Mouse (Mus musculus): Measurements from ENCODE around the gene Trim44. TPM values are rescaled to one million over a fixed set of nuclear protein-coding genes. Genes with fewer than 3 reads are reported as not detected.
A peak's percentile ranks its signal among the peaks of the same experiment; 100 is the strongest.

Gene Trim44
- total and polyA plus RNA-seq, 2 experiments from 2014 or later: 41.2 to 116 TPM

GRCm38 (mm10) chr2:102427974-102428373, 20.3 kb upstream of the Trim44 start:
- no peak overlapping the region for H3K4me2 ChIP-seq (ENCODE audit: low read depth)
- no peak for ATAC-seq

DNA sequence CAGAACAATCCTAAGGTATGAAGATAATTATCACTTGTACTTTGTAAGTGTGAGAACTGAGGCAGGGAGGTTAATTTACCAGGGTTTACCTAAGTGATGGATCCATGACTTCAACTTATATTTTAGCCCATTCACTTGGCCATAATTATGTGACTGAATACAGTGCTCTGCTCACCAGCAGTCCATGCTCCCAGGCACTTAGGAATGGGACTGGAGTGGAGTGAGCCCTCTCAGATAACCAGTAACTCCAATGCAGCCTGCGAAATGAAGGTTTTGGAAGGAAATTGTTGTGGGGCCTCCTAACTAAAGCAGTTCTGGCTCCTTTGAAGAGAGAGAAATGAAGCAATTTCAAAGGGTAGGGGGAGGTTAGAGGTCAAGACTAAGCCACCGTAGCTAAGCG, 18.8 kb upstream of the Trim44 start:
- H3K9me3 ChIP-seq (ENCODE audit: low read length): no peaks in the 10 kb centered on the region
- H3K36me3 ChIP-seq (ENCODE audit: insufficient read depth): no peaks in the 10 kb centered on the region
- H3K4me3 ChIP-seq (ENCODE audit: low read depth, low read length): no peak overlapping the region
- no peak overlapping the region for H3K9ac ChIP-seq
- no peak overlapping the region for H3K4me2 ChIP-seq (ENCODE audit: low read depth)
- no peak for ATAC-seq
- DNase-seq: no peak
- 56% methylated on average over 3 of the region's 3 CpGs for WGBS
- no peak for TF ChIP-seq CTCF (IDR thresholded peaks at IDR 0.05; ENCODE audit: low read depth)
- no peaks in the 10 kb centered on the region for H3K4me1 ChIP-seq (ENCODE audit: insufficient read depth)
- no peak overlapping the region for H3K27ac ChIP-seq (ENCODE audit: low read depth, low read length)
- no peaks in the 10 kb centered on the region for H3K27me3 ChIP-seq (ENCODE audit: insufficient read depth, low read length)

More at GRCm38 (mm10) chr2:102427974-102428373, 20.3 kb upstream of the Trim44 start:
- Histone ChIP-seq H3K9me3 (ENCODE audit: low read length) (no peaks in the 10 kb centered on the region), H3K9ac (no peak overlapping the region), H3K36me3 (ENCODE audit: insufficient read depth) (no peaks in the 10 kb centered on the region), H3K4me1 (ENCODE audit: insufficient read depth) (no peaks in the 10 kb centered on the region), H3K27ac (ENCODE audit: low read depth, low read length) (no peak overlapping the region), H3K4me3 (ENCODE audit: low read depth, low read length) (no peak overlapping the region), H3K27me3 (ENCODE audit: insufficient read depth, low read length) (no peaks in the 10 kb centered on the region)
- no peak for DNase-seq
- no peak for TF ChIP-seq CTCF (IDR thresholded peaks at IDR 0.05; ENCODE audit: low read depth)

DNA sequence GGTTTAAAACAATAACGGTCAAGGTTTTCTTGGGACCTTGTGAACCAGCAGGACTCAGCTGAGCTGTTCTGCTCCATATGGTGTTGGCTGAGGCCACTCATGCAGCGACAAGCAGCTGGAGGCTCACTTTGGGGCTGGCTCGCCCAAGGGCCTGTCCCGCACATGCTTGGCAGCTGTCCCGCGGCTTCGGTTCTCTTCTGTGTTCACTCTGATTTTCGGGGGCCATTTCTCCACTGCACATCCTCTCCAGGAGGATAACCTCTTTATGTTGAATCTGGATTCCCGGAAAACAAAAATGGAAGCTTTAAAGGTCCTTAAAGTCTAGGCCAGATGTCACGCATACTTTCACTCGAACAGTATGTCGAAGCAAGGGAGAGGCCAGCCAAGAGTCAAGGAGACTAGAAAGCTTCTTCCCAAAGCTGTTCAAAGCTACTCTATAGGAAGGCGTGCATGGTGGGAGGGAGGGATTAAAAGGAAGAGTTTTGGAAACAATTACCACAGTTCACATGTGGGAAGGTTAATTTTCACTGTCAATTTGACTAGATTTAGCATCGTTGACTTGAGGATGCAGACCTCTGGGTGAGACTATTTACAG, 8.6 kb upstream of the Trim44 start:
- Histone ChIP-seq H3K9me3 (ENCODE audit: low read length) (no peaks in the 10 kb centered on the region), H3K4me1 (ENCODE audit: insufficient read depth) (no peaks in the 10 kb centered on the region), H3K36me3 (ENCODE audit: insufficient read depth) (no peaks in the 10 kb centered on the region), H3K9ac (no peak overlapping the region), H3K4me3 (ENCODE audit: low read depth, low read length) (no peak overlapping the region), H3K4me2 (ENCODE audit: low read depth) (no peak overlapping the region), H3K27ac (ENCODE audit: low read depth, low read length) (no peak overlapping the region), H3K27me3 (ENCODE audit: insufficient read depth, low read length) (no peaks in the 10 kb centered on the region)
- DNase-seq: no peak
- TF ChIP-seq CTCF (IDR thresholded peaks at IDR 0.05; ENCODE audit: low read depth): no peak
- ATAC-seq: no peak
- WGBS: 85% methylated on average over 14 of the region's 14 CpGs

DNA sequence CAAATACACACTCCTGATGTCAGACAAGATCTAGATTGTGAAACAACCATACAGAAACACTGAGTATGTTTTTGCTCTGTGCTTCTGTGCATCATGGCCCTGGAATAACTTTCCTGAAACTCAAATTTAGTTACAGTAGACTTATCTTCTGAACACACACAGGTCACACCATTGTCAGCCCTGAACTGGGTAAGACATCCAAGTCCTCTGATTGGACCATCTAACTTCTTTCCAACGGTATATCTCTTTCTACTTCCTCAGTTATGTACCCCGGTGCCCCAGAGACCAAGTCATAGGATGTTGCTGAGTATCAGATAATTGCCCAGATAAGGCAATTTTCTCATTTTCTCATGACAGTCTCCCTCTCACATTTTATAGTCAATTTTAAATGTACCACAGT, 5.1 kb upstream of the Trim44 start:
- H3K4me1 ChIP-seq (ENCODE audit: insufficient read depth): no peaks in the 10 kb centered on the region
- WGBS: 80% methylated on average over 2 of the region's 2 CpGs
- no peak for ATAC-seq

DNA sequence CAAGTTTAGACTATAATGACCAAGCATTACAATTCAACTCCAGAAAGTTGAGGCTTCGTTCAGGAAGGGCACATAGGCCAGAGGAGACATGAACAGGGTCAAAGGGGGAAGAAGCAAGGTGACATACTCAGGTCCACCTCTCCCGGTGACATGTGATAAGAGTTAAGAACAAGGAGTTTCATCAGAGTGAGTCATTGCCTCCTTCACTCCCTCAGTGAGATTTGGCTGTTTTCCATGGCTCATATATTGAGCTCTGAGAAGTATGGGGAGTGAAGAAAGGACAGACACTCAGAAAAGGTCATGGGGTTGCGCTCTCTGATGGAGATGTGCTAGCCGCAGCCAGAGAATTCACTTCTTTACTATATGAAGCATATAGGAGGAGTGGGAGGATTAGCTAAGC, 3.0 kb upstream of the Trim44 start:
- ATAC-seq (no peak), DNase-seq (no peak)
- H3K9ac ChIP-seq: no peak overlapping the region
- no peak overlapping the region for H3K27ac ChIP-seq (ENCODE audit: low read depth, low read length)
- H3K27me3 ChIP-seq (ENCODE audit: insufficient read depth, low read length): no peaks in the 10 kb centered on the region
- 88% methylated on average over 4 of the region's 4 CpGs for WGBS
- no peak overlapping the region for H3K4me3 ChIP-seq (ENCODE audit: low read depth, low read length)
- H3K9me3 ChIP-seq (ENCODE audit: low read length): no peaks in the 10 kb centered on the region
- no peak overlapping the region for H3K4me2 ChIP-seq (ENCODE audit: low read depth)
- no peak for TF ChIP-seq CTCF (IDR thresholded peaks at IDR 0.05; ENCODE audit: low read depth)
- H3K4me1 ChIP-seq (ENCODE audit: insufficient read depth): no peaks in the 10 kb centered on the region; the same call in 1 of the 2 replicates
- no peaks in the 10 kb centered on the region for H3K36me3 ChIP-seq (ENCODE audit: insufficient read depth)

More for the DNA sequence above, 5.1 kb upstream of the Trim44 start:
- H3K36me3 ChIP-seq (ENCODE audit: insufficient read depth): no peaks in the 10 kb centered on the region
- DNase-seq: no peak
- TF ChIP-seq CTCF (IDR thresholded peaks at IDR 0.05; ENCODE audit: low read depth): no peak
- H3K9me3 ChIP-seq (ENCODE audit: low read length): no peaks in the 10 kb centered on the region
- H3K4me2 ChIP-seq (ENCODE audit: low read depth): no peak overlapping the region
- no peak overlapping the region for H3K27ac ChIP-seq (ENCODE audit: low read depth, low read length)
- H3K9ac ChIP-seq: no peak overlapping the region
- H3K4me3 ChIP-seq (ENCODE audit: low read depth, low read length): no peak overlapping the region
- no peaks in the 10 kb centered on the region for H3K27me3 ChIP-seq (ENCODE audit: insufficient read depth, low read length)

- no peak for TF ChIP-seq CTCF (IDR thresholded peaks at IDR 0.05; ENCODE audit: low read depth)
- H3K27me3 ChIP-seq (ENCODE audit: insufficient read depth, low read length): no peaks in the 10 kb centered on the region
- H3K4me2 ChIP-seq (ENCODE audit: low read depth): no peak overlapping the region
- H3K9me3 ChIP-seq (ENCODE audit: low read length): no peaks in the 10 kb centered on the region
- DNase-seq (no peak), ATAC-seq (no peak)
- WGBS: 92% methylated on average over 3 of the region's 3 CpGs
- no peaks in the 10 kb centered on the region for H3K36me3 ChIP-seq (ENCODE audit: insufficient read depth)
- no peaks in the 10 kb centered on the region; the same call in 1 of the 2 replicates for H3K4me1 ChIP-seq (ENCODE audit: insufficient read depth)
- H3K27ac ChIP-seq (ENCODE audit: low read depth, low read length): no peak overlapping the region
- H3K4me3 ChIP-seq (ENCODE audit: low read depth, low read length): no peak overlapping the region
- H3K9ac ChIP-seq: no peak overlapping the region
Observed at GRCm38 (mm10) chr2:102409741-102410140, 2.1 kb upstream of the Trim44 start.

- 56% methylated on average over 4 of the region's 4 CpGs for WGBS
- Histone ChIP-seq H3K9me3 (ENCODE audit: low read length) (no peaks in the 10 kb centered on the region), H3K4me2 (ENCODE audit: low read depth) (peak overlapping the region; percentile 34), H3K36me3 (ENCODE audit: insufficient read depth) (no peaks in the 10 kb centered on the region), H3K4me3 (ENCODE audit: low read depth, low read length) (peak overlapping the region; percentile 19), H3K9ac (no peak overlapping the region), H3K27me3 (ENCODE audit: insufficient read depth, low read length) (no peaks in the 10 kb centered on the region), H3K27ac (ENCODE audit: low read depth, low read length) (no peak overlapping the region), H3K4me1 (ENCODE audit: insufficient read depth) (no peaks in the 10 kb centered on the region; the same call in 1 of the 2 replicates)
- peak; percentile 68 for DNase-seq
- TF ChIP-seq CTCF (IDR thresholded peaks at IDR 0.05; ENCODE audit: low read depth): no peak
- ATAC-seq: peak; percentile 53
Observed at GRCm38 (mm10) chr2:102406324-102407304, 1.0 kb downstream of the Trim44 start.
